Mouse (Mus musculus) intestine, postnatal 0 days (tissue): Measurements from ENCODE around the gene Elovl6. TPM values are rescaled to one million over a fixed set of nuclear protein-coding genes. Genes with fewer than 3 reads are reported as not detected.
A peak's percentile ranks its signal among the peaks of the same experiment; 100 is the strongest.

Experiments used
- ATAC-seq: fragments of 200-750 bp; cut with Nextera tagmentation; 2 replicates; pipeline ENCODE4 v1.8.0; 2017; ENCODE audit warnings: mild to moderate bottlenecking, moderate TSS enrichment, moderate library complexity
- H3K27ac ChIP-seq: fragments of 300-500 bp; sonication (generic); 2 replicates; pipeline ENCODE4 v1.5.1; 2014; ENCODE audit warnings: mild to moderate bottlenecking, low read depth, low read length, moderate library complexity
- H3K27me3 ChIP-seq: fragments of 300-500 bp; sonication (generic); replicated peaks from 2 replicates; pipeline ENCODE4 v1.6.1; 2014; ENCODE audit warnings: low read length, mixed read lengths; ENCODE audit not compliant: control insufficient read depth, insufficient read depth
- H3K36me3 ChIP-seq: fragments of 300-500 bp; sonication (generic); 2 replicates; pipeline ENCODE4 v1.6.1; 2014; ENCODE audit warnings: mild to moderate bottlenecking, moderate library complexity; ENCODE audit not compliant: control insufficient read depth, insufficient read depth
- H3K4me1 ChIP-seq: fragments of 300-500 bp; sonication (generic); replicated peaks from 2 replicates; pipeline ENCODE4 v1.6.1; 2014; ENCODE audit warnings: antibody characterized with exemption, low read length, mixed read lengths; ENCODE audit not compliant: control insufficient read depth, insufficient read depth
- H3K4me2 ChIP-seq: fragments of 300-500 bp; sonication (generic); replicated peaks from 2 replicates; pipeline ENCODE4 v1.6.1; 2014; ENCODE audit warnings: low read depth, mild to moderate bottlenecking, moderate library complexity
- H3K4me3 ChIP-seq: fragments of 300-500 bp; sonication (generic); 2 replicates; pipeline ENCODE4 v1.5.1; 2014; ENCODE audit warnings: low read depth, low read length
- H3K9ac ChIP-seq: fragments of 300-500 bp; sonication (generic); 2 replicates; pipeline ENCODE4 v1.6.1; 2014; ENCODE audit warnings: mild to moderate bottlenecking, low read depth, low read length
- H3K9me3 ChIP-seq: fragments of 300-500 bp; sonication (generic); 2 replicates; pipeline ENCODE4 v1.6.1; 2016; ENCODE audit warnings: mixed run types; ENCODE audit not compliant: control insufficient read depth
- CTCF ChIP-seq: sonication (generic); IDR thresholded peaks from 2 replicates; pipeline ENCODE4 v1.5.1; 2016; ENCODE audit warnings: low read depth, mild to moderate bottlenecking, control low read depth, antibody characterized with exemption, moderate library complexity
- WGBS: fragments of 180-500 bp; shearing (Covaris S2); extraction: QIAGEN DNeasy Blood & Tissue Kit; methylation state at CpG from one replicate; pipeline ENCODE4 v1.1.7; 2014; 5-methylcytosine and 5-hydroxymethylcytosine counted together
- polyA plus RNA-seq: library from polyadenylated mRNA; unstranded; fragments of >200 nt; fragmentation: Nextera tagmentation; extraction: Ambion mirVana; gene quantifications from 2 replicates; pipeline ENCODE4 v1.2.1, GENCODE M21; 2015

Elovl6 gene
- polyA plus RNA-seq, 1 experiment from 2014 or later = 34.5 TPM

- H3K9ac ChIP-seq = no peak overlapping the region
- no peaks in the 10 kb centered on the region for H3K27me3 ChIP-seq
- H3K36me3 ChIP-seq = peaks cover 17% of the 10 kb centered on the region; the same call in 1 of the 2 replicates
- no peaks in the 10 kb centered on the region for H3K9me3 ChIP-seq
- H3K4me3 ChIP-seq = no peak overlapping the region
- WGBS = 84% methylated on average over 25 of the region's 25 CpGs
- no peak for ATAC-seq
- no peaks in the 10 kb centered on the region; the same call in 1 of the 2 replicates for H3K4me1 ChIP-seq
- H3K4me2 ChIP-seq = no peak overlapping the region
- no peak for TF ChIP-seq CTCF
- no peak overlapping the region for H3K27ac ChIP-seq
Measured at GRCm38 (mm10) chr3:129612311-129613097, 80.3 kb downstream of the Elovl6 start.

DNA sequence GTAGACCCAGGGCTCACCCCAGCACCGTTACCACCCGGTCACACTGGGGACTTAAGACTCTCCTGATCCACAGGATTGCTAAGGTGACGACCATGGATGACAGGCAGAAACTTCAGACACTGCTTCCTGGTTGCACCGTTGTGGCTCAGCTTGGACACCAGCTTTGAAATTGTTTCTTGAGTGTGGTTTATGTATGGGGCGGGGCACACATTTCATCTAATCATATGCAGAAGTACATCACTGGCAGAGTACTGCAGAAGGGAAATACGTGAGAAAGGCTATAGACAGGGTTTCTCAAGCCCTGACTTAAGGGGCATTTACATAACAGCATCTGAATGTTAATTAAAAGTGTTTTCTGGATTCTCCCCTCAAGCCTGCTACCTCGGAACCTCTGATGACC lies 81.6 kb downstream of the Elovl6 start:
- Histone ChIP-seq H3K36me3 (peaks cover 9% of the 10 kb centered on the region; the same call in 1 of the 2 replicates), H3K4me1 (no peaks in the 10 kb centered on the region; the same call in 1 of the 2 replicates), H3K9me3 (no peaks in the 10 kb centered on the region), H3K27me3 (no peaks in the 10 kb centered on the region), H3K27ac (no peak overlapping the region), H3K4me2 (no peak overlapping the region), H3K9ac (no peak overlapping the region), H3K4me3 (no peak overlapping the region)
- TF ChIP-seq CTCF = no peak
- WGBS = 72% methylated on average over 7 of the region's 7 CpGs
- ATAC-seq = 0 out of 2 replicates have a peak, but pooled peaks have one; percentile 12

DNA sequence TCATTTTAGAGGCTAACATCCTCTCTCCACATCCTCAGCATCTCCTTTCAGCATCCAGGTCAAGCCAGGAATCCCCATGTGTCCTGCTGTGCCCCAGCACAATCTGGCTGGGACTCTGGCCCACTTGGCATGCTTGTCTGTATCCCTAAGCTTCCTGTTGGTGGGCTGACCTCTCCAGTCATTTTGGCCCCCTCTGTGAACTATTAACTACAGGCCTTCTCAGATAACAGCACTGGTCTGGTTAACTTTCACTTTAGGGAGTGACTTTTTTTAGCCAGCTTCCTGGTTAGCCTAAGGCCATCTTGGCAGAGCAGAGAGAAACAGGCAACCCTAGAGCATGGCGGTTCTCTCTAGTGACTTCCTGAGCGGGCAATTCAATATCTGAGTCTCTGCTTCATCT lies 82.1 kb downstream of the Elovl6 start:
- no peaks in the 10 kb centered on the region; the same call in 1 of the 2 replicates for H3K4me1 ChIP-seq
- H3K9me3 ChIP-seq = no peaks in the 10 kb centered on the region
- peaks cover 8% of the 10 kb centered on the region; the same call in 1 of the 2 replicates for H3K36me3 ChIP-seq
- ATAC-seq = peak; percentile 60
- WGBS = 65% methylated on average over 2 of the region's 2 CpGs
- no peak overlapping the region for H3K4me2 ChIP-seq
- TF ChIP-seq CTCF = no peak
- no peak overlapping the region for H3K4me3 ChIP-seq
- H3K27ac ChIP-seq = no peak overlapping the region
- H3K27me3 ChIP-seq = no peaks in the 10 kb centered on the region
- no peak overlapping the region for H3K9ac ChIP-seq

DNA sequence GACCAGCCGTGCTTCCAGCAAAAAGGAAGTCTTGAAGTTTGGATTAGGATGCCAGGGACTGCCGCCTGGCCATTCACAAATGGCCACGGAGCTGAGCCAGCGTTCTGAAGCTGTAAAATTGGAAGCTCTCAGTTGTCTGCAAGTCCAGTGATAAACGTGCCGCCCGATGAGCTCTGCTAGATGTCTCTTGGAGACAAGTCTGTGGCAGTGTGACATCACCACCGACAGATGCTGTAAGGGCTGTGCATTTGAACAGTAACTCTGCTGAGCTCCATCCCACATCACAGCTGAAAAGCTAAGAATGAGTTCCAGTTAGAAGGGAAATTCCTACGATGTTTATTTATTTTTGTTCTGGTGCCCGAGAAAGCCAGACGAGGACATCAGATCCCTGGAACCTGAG lies 85.3 kb downstream of the Elovl6 start:
- WGBS = 74% methylated on average over 11 of the region's 11 CpGs
- TF ChIP-seq CTCF = no peak

DNA sequence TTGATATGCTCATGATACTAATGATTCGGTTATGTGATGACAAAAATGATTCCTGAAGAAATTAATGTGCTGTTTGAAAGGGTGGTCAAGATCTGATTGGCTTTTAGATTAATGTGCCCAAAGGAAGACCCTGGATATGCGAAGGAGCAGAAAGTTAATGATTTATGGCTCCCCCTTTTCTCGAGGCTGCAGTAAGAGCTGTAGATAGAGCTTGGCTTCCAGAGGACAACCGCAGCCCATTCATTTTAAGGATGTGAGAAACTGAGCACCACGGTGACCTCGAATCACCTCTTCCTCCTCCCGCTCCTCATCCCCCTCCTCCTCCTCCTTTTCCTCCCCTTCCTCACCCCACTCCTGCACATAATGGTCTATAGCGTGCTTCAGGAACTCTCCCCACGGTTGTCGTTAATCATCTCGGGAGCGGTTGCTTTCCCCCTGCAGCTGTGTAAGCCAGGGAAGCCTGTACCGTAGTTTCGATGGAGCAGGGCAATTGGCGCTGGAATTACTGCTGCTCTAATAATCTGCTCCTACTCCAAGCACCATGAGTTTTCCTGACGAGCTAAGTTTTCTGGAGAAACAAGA lies 87.1 kb downstream of the Elovl6 start:
- no peak for TF ChIP-seq CTCF
- Histone ChIP-seq H3K27ac (no peak overlapping the region), H3K9me3 (no peaks in the 10 kb centered on the region), H3K36me3 (no peaks in the 10 kb centered on the region; the same call in 1 of the 2 replicates), H3K27me3 (no peaks in the 10 kb centered on the region), H3K4me1 (no peaks in the 10 kb centered on the region; the same call in 1 of the 2 replicates), H3K4me3 (no peak overlapping the region), H3K9ac (no peak overlapping the region), H3K4me2 (no peak overlapping the region)
- 51% methylated on average over 16 of the region's 16 CpGs for WGBS
- ATAC-seq = no peak

More for the DNA sequence above, 85.3 kb downstream of the Elovl6 start:
- Histone ChIP-seq H3K36me3 (no peaks in the 10 kb centered on the region; the same call in 1 of the 2 replicates), H3K9me3 (no peaks in the 10 kb centered on the region), H3K4me3 (no peak overlapping the region), H3K27me3 (no peaks in the 10 kb centered on the region), H3K27ac (no peak overlapping the region), H3K4me1 (no peaks in the 10 kb centered on the region; the same call in none of the 2 replicates), H3K4me2 (no peak overlapping the region), H3K9ac (no peak overlapping the region)
- no peak for ATAC-seq

- H3K4me3 ChIP-seq = no peak overlapping the region
- H3K27me3 ChIP-seq = no peaks in the 10 kb centered on the region
- no peak overlapping the region for H3K4me2 ChIP-seq
- no peaks in the 10 kb centered on the region; the same call in 1 of the 2 replicates for H3K36me3 ChIP-seq
- H3K27ac ChIP-seq = no peak overlapping the region
- H3K9me3 ChIP-seq = no peaks in the 10 kb centered on the region
- TF ChIP-seq CTCF = no peak
- 73% methylated on average over 3 of the region's 3 CpGs for WGBS
- no peak overlapping the region for H3K9ac ChIP-seq
- ATAC-seq = no peak
- no peaks in the 10 kb centered on the region; the same call in 1 of the 2 replicates for H3K4me1 ChIP-seq
Measured at GRCm38 (mm10) chr3:129620802-129621201, 88.6 kb downstream of the Elovl6 start.
